Mouse (Mus musculus): ENCODE data around the gene Gp5.

GRCm38 (mm10) chr16:30314236-30314635 is 3.7 kb upstream of the Gp5 start:
- TF ChIP-seq CTCF (IDR thresholded peaks at IDR 0.05; ENCODE audit: low read depth, low read length) (peak; percentile 50), POLR2A (IDR thresholded peaks at IDR 0.05; ENCODE audit: extremely low read depth, insufficient read depth, low read length) (no peak)
